20 mouse cellular contexts compared by ENCODE assay signal in the genomic region with DNA sequence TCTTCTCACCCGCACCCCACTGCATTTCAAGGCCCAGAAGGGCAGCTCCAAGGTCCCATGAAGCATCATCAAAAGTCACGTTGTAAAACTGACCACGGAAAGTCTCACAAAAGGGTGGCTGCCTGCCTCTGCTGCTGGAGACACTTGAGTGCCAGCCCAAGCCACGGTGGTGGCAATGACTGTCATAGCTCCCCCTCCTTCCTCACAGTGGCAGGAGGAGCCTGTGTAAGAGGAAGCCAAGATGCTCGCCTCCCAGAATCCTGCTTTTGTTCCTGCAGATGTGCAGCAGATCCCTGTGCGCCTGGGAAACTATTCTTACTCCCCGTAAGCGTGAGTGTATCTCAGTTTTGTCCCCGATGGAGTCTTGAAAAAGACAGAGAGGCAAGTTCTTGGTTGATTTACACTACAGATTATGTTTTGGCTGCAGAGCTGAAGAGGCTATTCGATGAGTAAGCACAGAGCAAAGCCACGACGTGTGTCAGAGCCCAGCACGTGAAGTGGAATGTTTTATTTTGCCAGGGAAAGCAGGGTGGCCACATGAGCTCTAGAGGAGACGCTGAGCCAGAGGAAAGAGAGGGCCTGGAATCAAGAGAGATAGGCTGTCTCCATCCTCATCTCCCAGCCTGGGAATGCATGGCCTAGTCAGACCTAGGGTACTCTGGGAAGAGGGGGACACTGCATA.
DNase-seq lines count a peak whose midpoint lies in the region; ATAC-seq and TF ChIP-seq lines count a peak whose summit lies in the region.
"Had no signal": no experiment of that assay in that cellular context is flagged by ENCODE, and none has a peak within 500 bp of the region (broad histone marks: within the 10 kb centered on the region; RNA-seq: fewer than 3 reads in every experiment).

No protein-coding gene starts in this region.

- no peaks in the 10 kb centered on the region for H3K27me3 ChIP-seq in midbrain, embryonic 10.5 days (ENCODE audit: low read depth, poor library complexity, severe bottlenecking)
- H3K27me3 ChIP-seq in midbrain, embryonic 13.5 days, result no peaks in the 10 kb centered on the region
- H3K27me3 ChIP-seq in stomach, postnatal 0 days (ENCODE audit: control insufficient read depth, insufficient read depth, low read length), result no peaks in the 10 kb centered on the region
- H3K27me3 ChIP-seq: embryonic facial prominence, embryonic 15.5 days; heart, embryonic 15.5 days; midbrain, embryonic 15.5 days; stomach, embryonic 15.5 days had no signal

- H3K4me1 ChIP-seq in midbrain, embryonic 10.5 days, result peaks cover 27% of the 10 kb centered on the region
- peaks cover 18% of the 10 kb centered on the region for H3K4me1 ChIP-seq in midbrain, embryonic 13.5 days (replicated peaks)
- H3K4me1 ChIP-seq in stomach, postnatal 0 days (replicated peaks; ENCODE audit: control insufficient read depth, insufficient read depth), result no peaks in the 10 kb centered on the region
- H3K4me1 ChIP-seq: heart, embryonic 15.5 days; midbrain, embryonic 15.5 days; stomach, embryonic 15.5 days had no signal

- no peaks in the 10 kb centered on the region for H3K9me3 ChIP-seq in midbrain, embryonic 10.5 days (replicated peaks)
- H3K9me3 ChIP-seq in midbrain, embryonic 13.5 days, result no peaks in the 10 kb centered on the region
- no peaks in the 10 kb centered on the region for H3K9me3 ChIP-seq in stomach, postnatal 0 days (ENCODE audit: control insufficient read depth, low read length)
- H3K9me3 ChIP-seq: embryonic facial prominence, embryonic 15.5 days; heart, embryonic 15.5 days; midbrain, embryonic 15.5 days; stomach, embryonic 15.5 days had no signal

- no peak for ATAC-seq in midbrain, embryonic 13.5 days
- ATAC-seq in stomach, postnatal 0 days (ENCODE audit: low FRiP score, low TSS enrichment), result no peak
- ATAC-seq: activated CD4-positive, CD25-positive, alpha-beta regulatory T cell, adult 4 months; midbrain, embryonic 15.5 days had no signal

- DNase-seq in adrenal gland, adult (ENCODE audit: inconsistent age in 2 of 2, low spot score in 1 of 2), result peak; percentile 70 to 83
- DNase-seq in adrenal gland, postnatal 4 days (ENCODE audit: low spot score in 2 of 2), result no peak
- DNase-seq in midbrain, embryonic 10.5 days (ENCODE audit: low spot score), result no peak
- DNase-seq in adrenal gland, postnatal 36 days, result peak; percentile 58 to 68
- DNase-seq in stomach, postnatal 0 days (ENCODE audit: low spot score), result no peak
- DNase-seq in lung, postnatal 36 days, result no peak
- DNase-seq in kidney, postnatal 14 days, result no peak
- DNase-seq: cerebellum, adult 8-10 months; heart, adult 18-20 months; kidney, adult 2 months; kidney, postnatal 25 days; left cerebral cortex, postnatal 4 days; lung, adult 18-20 months; thymus, postnatal 14 days had no signal

- TF ChIP-seq CTCF in stomach, postnatal 0 days (IDR thresholded peaks at IDR 0.05; ENCODE audit: low read depth), result no peak

- H3K4me2 ChIP-seq in midbrain, embryonic 13.5 days (replicated peaks), result no peak overlapping the region
- no peak overlapping the region for H3K4me2 ChIP-seq in stomach, postnatal 0 days (replicated peaks; ENCODE audit: low read depth)
- H3K4me2 ChIP-seq: embryonic facial prominence, embryonic 15.5 days; heart, embryonic 15.5 days; midbrain, embryonic 15.5 days; stomach, embryonic 15.5 days had no signal

- WGBS in midbrain, embryonic 10.5 days, result 83% methylated on average over 14 of the region's 14 CpGs
- WGBS in midbrain, embryonic 13.5 days, result 70% methylated on average over 14 of the region's 14 CpGs
- 51% methylated on average over 14 of the region's 14 CpGs for WGBS in stomach, postnatal 0 days

- no peak overlapping the region for H3K4me3 ChIP-seq in midbrain, embryonic 10.5 days
- H3K4me3 ChIP-seq in midbrain, embryonic 13.5 days (replicated peaks), result no peak overlapping the region
- H3K4me3 ChIP-seq in stomach, postnatal 0 days (ENCODE audit: low read depth, low read length), result no peak overlapping the region
- H3K4me3 ChIP-seq: embryonic facial prominence, embryonic 15.5 days; heart, embryonic 15.5 days; midbrain, embryonic 15.5 days; stomach, embryonic 15.5 days had no signal

- no peak overlapping the region for H3K9ac ChIP-seq in midbrain, embryonic 13.5 days (replicated peaks)
- no peak overlapping the region for H3K9ac ChIP-seq in stomach, postnatal 0 days (ENCODE audit: low read length)
- H3K9ac ChIP-seq: embryonic facial prominence, embryonic 15.5 days; heart, embryonic 15.5 days; midbrain, embryonic 15.5 days; stomach, embryonic 15.5 days had no signal

- peak overlapping the region; percentile 20; the same call in 1 of the 2 replicates for H3K27ac ChIP-seq in midbrain, embryonic 10.5 days (replicated peaks)
- H3K27ac ChIP-seq in midbrain, embryonic 13.5 days, result no peak overlapping the region
- peak overlapping the region; percentile 13; the same call in 1 of the 2 replicates for H3K27ac ChIP-seq in stomach, postnatal 0 days (replicated peaks)
- H3K27ac ChIP-seq: embryonic facial prominence, embryonic 15.5 days; heart, embryonic 15.5 days; midbrain, embryonic 15.5 days; stomach, embryonic 15.5 days had no signal

- no peak for TF ChIP-seq EP300 in stomach, postnatal 0 days (optimal IDR thresholded peaks at IDR 0.05)

- H3K36me3 ChIP-seq in midbrain, embryonic 10.5 days, result no peaks in the 10 kb centered on the region
- H3K36me3 ChIP-seq in midbrain, embryonic 13.5 days, result no peaks in the 10 kb centered on the region
- H3K36me3 ChIP-seq in stomach, postnatal 0 days (ENCODE audit: control insufficient read depth, insufficient read depth, low read length), result no peaks in the 10 kb centered on the region
- H3K36me3 ChIP-seq: embryonic facial prominence, embryonic 15.5 days; heart, embryonic 15.5 days; midbrain, embryonic 15.5 days; stomach, embryonic 15.5 days had no signal

Comparison
In these comparisons a context has a peak if more than half of its experiments do, and no peak if none do; other contexts are left out.
1. DNase-seq: peak in adrenal gland, adult (2 of 2) and adrenal gland, postnatal 36 days (2 of 2); none in adrenal gland, postnatal 4 days (0 of 2), midbrain, embryonic 10.5 days (single experiment), stomach, postnatal 0 days (single experiment), lung, postnatal 36 days (single experiment) and kidney, postnatal 14 days (single experiment).